Mouse (Mus musculus) hindbrain, postnatal 0 days (tissue): ENCODE results near the gene Lin7c. TPM values are rescaled to one million over a fixed set of nuclear protein-coding genes. Genes with fewer than 3 reads are reported as not detected.

Source experiments
- ATAC-seq: fragments of 200-750 bp; cut with Nextera tagmentation; 2 replicates; pipeline ENCODE4 v1.8.0; 2017; ENCODE audit warnings: mild to moderate bottlenecking, moderate TSS enrichment, moderate library complexity
- DNase-seq: peaks from one replicate; pipeline ENCODE4 v3.0.0-alpha.2; 2015; ENCODE audit warnings: low spot score
- H3K27ac ChIP-seq: fragments of 300-500 bp; sonication (generic); 2 replicates; pipeline ENCODE4 v1.5.1; 2014; ENCODE audit warnings: mild to moderate bottlenecking
- H3K27me3 ChIP-seq: fragments of 300-500 bp; sonication (generic); 2 replicates; pipeline ENCODE4 v1.6.1; 2014; ENCODE audit warnings: low read length, mixed read lengths; ENCODE audit not compliant: insufficient read depth
- H3K36me3 ChIP-seq: fragments of 300-500 bp; sonication (generic); 2 replicates; pipeline ENCODE4 v1.6.1; 2014; ENCODE audit warnings: low read length, mixed read lengths; ENCODE audit not compliant: insufficient read depth
- H3K4me1 ChIP-seq: fragments of 300-500 bp; sonication (generic); 2 replicates; pipeline ENCODE4 v1.6.1; 2014; ENCODE audit warnings: antibody characterized with exemption, low read length, mixed read lengths; ENCODE audit not compliant: insufficient read depth
- H3K4me2 ChIP-seq: fragments of 300-500 bp; sonication (generic); 2 replicates; pipeline ENCODE4 v1.6.1; 2014; ENCODE audit warnings: low read depth, mild to moderate bottlenecking, low read length, moderate library complexity, mixed read lengths
- H3K4me3 ChIP-seq: fragments of 300-500 bp; sonication (generic); 2 replicates; pipeline ENCODE4 v1.5.1; 2014; ENCODE audit warnings: low read length
- H3K9ac ChIP-seq: fragments of 300-500 bp; sonication (generic); replicated peaks from 2 replicates; pipeline ENCODE4 v1.6.1; 2014; ENCODE audit warnings: mild to moderate bottlenecking, low read length, moderate library complexity, mixed read lengths
- H3K9me3 ChIP-seq: fragments of 300-500 bp; sonication (generic); 2 replicates; pipeline ENCODE4 v1.6.1; 2016; ENCODE audit warnings: low read length, mixed read lengths
- CTCF ChIP-seq: IDR thresholded peaks from 2 replicates; pipeline ENCODE4 v1.5.1; 2016; ENCODE audit warnings: antibody characterized with exemption, control low read depth, low read depth
- whole genome bisulfite sequencing: fragments of 180-500 bp; shearing (Covaris S2); extraction: QIAGEN DNeasy Blood & Tissue Kit; methylation state at CpG from one replicate; pipeline ENCODE4 v1.1.7; 2014; 5-methylcytosine and 5-hydroxymethylcytosine counted together
- polyA plus RNA-seq: library from polyadenylated mRNA; unstranded; fragments of >200 nt; fragmentation: Nextera tagmentation; extraction: Ambion mirVana; gene quantifications from 2 replicates; pipeline ENCODE4 v1.2.1, GENCODE M21; 2015
- total RNA-seq: library from RNA; depleted of rRNA; stranded (reverse); fragments of >200 nt; gene quantifications from 2 replicates; pipeline ENCODE4 v1.2.3, GENCODE M21; 2014

The Lin7c gene
- total and polyA plus RNA-seq, 2 experiments from 2014 or later = 147 to 158 TPM

GRCm38 (mm10) chr2:109896311-109896710 is 5.7 kb downstream of the Lin7c start:
- ATAC-seq (no peak), DNase-seq (peak; percentile 13)
- 81% methylated on average over 7 of the region's 7 CpGs for WGBS
- Histone ChIP-seq H3K27me3 (no peaks in the 10 kb centered on the region), H3K27ac (no peak overlapping the region), H3K9me3 (no peaks in the 10 kb centered on the region), H3K4me2 (no peak overlapping the region), H3K9ac (no peak overlapping the region), H3K4me3 (no peak overlapping the region), H3K4me1 (peaks cover 10% of the 10 kb centered on the region), H3K36me3 (peaks cover 32% of the 10 kb centered on the region)
- TF ChIP-seq CTCF = peak; percentile 43

DNA sequence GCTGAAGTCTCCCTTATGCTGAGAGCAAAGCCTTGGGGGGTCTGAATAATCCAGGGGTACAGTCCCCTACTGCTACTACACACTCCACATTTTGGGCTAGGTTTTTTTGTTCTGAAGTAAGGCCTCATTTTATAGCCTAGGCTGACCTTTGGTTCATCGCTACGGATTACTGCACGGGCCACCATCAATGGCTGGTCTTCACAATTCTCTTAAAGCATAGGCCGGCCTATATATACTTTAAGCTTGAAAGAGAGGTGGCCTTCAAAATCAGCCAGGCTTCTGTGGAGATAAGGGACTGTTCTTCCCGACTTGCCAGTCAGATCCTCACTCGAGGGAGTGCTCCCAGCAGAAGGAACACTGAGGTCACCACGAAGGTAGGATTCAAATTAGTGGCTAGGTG is 12.2 kb downstream of the Lin7c start:
- no peak for DNase-seq
- TF ChIP-seq CTCF = no peak

GRCm38 (mm10) chr2:109904171-109904821 is 13.6 kb downstream of the Lin7c start:
- Histone ChIP-seq H3K4me1 (no peaks in the 10 kb centered on the region), H3K9ac (no peak overlapping the region), H3K27me3 (no peaks in the 10 kb centered on the region), H3K9me3 (no peaks in the 10 kb centered on the region), H3K4me2 (no peak overlapping the region), H3K36me3 (peaks cover 14% of the 10 kb centered on the region; the same call in 1 of the 2 replicates), H3K4me3 (no peak overlapping the region), H3K27ac (no peak overlapping the region)
- peak; percentile 99 for TF ChIP-seq CTCF
- 0% methylated on average over 7 of the region's 7 CpGs for WGBS
- DNase-seq (peak; percentile 96), ATAC-seq (peak; percentile 81)

More for the DNA sequence above, 12.2 kb downstream of the Lin7c start:
- Histone ChIP-seq H3K4me3 (no peak overlapping the region), H3K27ac (no peak overlapping the region), H3K4me2 (no peak overlapping the region), H3K9me3 (no peaks in the 10 kb centered on the region), H3K4me1 (no peaks in the 10 kb centered on the region), H3K27me3 (no peaks in the 10 kb centered on the region), H3K9ac (no peak overlapping the region), H3K36me3 (peaks cover 18% of the 10 kb centered on the region)
- ATAC-seq = no peak
- 85% methylated on average over 7 of the region's 7 CpGs for WGBS

- DNase-seq (no peak), ATAC-seq (no peak)
- H3K4me1 ChIP-seq = no peaks in the 10 kb centered on the region
- no peak overlapping the region for H3K9ac ChIP-seq
- no peaks in the 10 kb centered on the region for H3K27me3 ChIP-seq
- H3K36me3 ChIP-seq = no peaks in the 10 kb centered on the region
- no peak overlapping the region for H3K27ac ChIP-seq
- no peak overlapping the region for H3K4me3 ChIP-seq
- H3K9me3 ChIP-seq = no peaks in the 10 kb centered on the region
- no peak for TF ChIP-seq CTCF
- 75% methylated on average over 2 of the region's 2 CpGs for WGBS
- H3K4me2 ChIP-seq = no peak overlapping the region
Observed at GRCm38 (mm10) chr2:109909122-109909521, 18.5 kb downstream of the Lin7c start.

GRCm38 (mm10) chr2:109912216-109912615 is 21.6 kb downstream of the Lin7c start:
- ATAC-seq (no peak), DNase-seq (no peak)
- H3K9ac ChIP-seq = no peak overlapping the region
- no peaks in the 10 kb centered on the region for H3K9me3 ChIP-seq
- no peaks in the 10 kb centered on the region for H3K36me3 ChIP-seq
- TF ChIP-seq CTCF = no peak
- no peak overlapping the region for H3K4me3 ChIP-seq
- H3K4me1 ChIP-seq = no peaks in the 10 kb centered on the region
- no peak overlapping the region for H3K4me2 ChIP-seq
- no peaks in the 10 kb centered on the region for H3K27me3 ChIP-seq
- H3K27ac ChIP-seq = no peak overlapping the region
- WGBS = 97% methylated on average over 8 of the region's 8 CpGs

- ATAC-seq = no peak
- Histone ChIP-seq H3K27me3 (no peaks in the 10 kb centered on the region), H3K9ac (no peak overlapping the region), H3K36me3 (no peaks in the 10 kb centered on the region), H3K4me2 (no peak overlapping the region), H3K4me1 (no peaks in the 10 kb centered on the region), H3K4me3 (no peak overlapping the region), H3K27ac (no peak overlapping the region), H3K9me3 (no peaks in the 10 kb centered on the region)
- WGBS = 84% methylated on average over 12 of the region's 12 CpGs
- DNase-seq = no peak
- no peak for TF ChIP-seq CTCF
Observed at GRCm38 (mm10) chr2:109912766-109913165, 22.1 kb downstream of the Lin7c start.

DNA sequence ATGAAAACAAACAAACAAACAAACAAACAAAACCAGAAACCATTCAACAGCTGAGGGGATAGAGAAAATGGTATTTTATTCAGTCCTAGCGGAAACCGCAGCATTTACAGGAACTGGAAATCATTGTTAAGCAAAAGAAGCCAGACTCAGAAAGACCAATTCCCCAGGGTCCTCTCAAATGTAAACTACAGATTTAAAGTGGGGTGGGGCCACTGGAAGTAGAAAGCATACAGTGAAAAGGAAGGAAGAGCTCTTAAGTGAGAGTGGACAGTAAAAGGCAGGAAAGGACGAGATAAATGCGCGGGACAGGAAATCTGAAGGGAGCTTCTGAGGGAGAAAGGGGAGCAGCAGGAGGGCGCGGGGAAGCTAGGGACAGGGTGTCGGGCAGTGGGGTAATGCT is 22.6 kb downstream of the Lin7c start:
- ATAC-seq (no peak), DNase-seq (no peak)
- Histone ChIP-seq H3K9me3 (no peaks in the 10 kb centered on the region), H3K27ac (no peak overlapping the region), H3K4me3 (no peak overlapping the region), H3K36me3 (no peaks in the 10 kb centered on the region), H3K27me3 (no peaks in the 10 kb centered on the region), H3K4me2 (no peak overlapping the region), H3K9ac (no peak overlapping the region), H3K4me1 (no peaks in the 10 kb centered on the region)
- 66% methylated on average over 8 of the region's 8 CpGs for WGBS
- TF ChIP-seq CTCF = no peak
